Mouse (Mus musculus) fat pad, adult 2 months (tissue): ENCODE measurements around the gene Fgr.
"Not testable (repeated sequence)": the region's sequence is repeated elsewhere in the genome, so short reads cannot be mapped to it uniquely, and the experiment has no call there.

Experiments
- DNase-seq: peaks from one replicate; pipeline ENCODE4 v3.0.0-alpha.2; 2011; ENCODE audit warnings: low read depth, low spot score; ENCODE audit errors: extremely low read depth

Gene Fgr

DNA sequence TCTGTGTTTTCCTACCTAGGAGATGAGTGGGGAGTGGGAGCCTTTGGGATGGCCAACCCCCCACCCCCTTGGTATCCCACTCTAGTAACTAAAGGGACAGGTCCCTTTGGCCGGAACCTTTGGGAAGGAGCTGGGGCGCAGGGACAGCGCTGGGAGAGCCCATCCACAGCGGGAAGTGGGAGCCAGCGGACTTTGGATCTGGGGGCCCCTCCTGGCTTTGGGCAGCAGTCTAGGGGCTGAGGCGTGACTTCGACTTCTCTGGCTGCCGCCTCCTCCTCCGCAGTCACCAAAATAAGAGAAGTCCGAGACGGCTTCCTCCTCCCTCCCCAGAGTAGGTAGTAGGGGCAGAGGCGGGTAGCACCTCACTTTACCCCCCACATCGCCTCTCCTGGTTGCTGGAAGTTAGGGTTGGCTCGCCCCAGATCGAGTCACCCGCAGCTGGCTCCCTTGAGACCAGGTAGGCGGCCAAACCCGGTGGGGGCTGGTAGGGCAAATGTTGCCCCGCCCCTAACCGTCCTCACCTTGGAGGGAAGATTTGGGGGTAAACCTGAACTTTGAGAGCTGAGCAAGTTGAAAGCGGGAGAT, at the start of gene Fgr:
Gene Fgr, plus strand, starts transcription at position 282 of the 585 bp plus-strand sequence.
- DNase-seq: no peak

DNA sequence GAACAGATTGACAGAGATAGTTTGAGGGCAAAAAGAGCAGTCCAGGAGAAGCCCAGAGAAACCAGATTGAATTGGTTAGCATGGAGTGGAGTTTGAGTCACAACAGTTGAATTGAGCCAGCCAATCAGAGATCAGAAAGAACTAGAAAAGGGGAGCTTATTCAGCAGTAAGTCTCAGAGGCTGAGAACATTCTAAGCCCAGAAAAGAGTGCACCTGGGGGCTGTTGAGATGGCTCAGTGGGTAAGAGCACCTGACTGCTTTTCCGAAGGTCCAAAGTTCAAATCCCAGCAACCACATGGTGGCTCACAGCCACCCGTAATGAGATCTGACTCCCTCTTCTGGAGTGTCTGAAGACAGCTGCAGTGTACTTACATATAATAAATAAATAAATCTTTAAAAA, 47.4 kb upstream of the Fgr start:
- DNase-seq: not testable (repeated sequence)

DNA sequence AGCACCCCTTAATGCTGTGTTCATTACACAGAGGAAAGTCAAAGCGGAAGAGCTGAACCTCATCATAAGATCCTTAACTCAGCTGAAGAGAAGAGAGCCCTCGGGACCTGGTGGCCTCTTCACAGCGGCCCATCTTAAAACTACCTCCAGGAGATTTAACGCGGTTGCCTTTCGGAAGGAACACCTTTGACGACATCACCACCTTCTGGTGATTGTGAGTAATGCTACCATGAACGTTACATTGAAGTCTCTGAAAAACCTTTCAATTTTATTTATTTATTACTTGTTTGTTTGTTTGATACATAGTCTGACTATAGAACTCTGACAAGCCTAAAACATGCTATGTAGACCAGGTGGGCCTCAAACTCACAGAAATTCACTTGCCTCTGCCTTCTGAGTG, 43.1 kb upstream of the Fgr start:
- DNase-seq: no peak

DNA sequence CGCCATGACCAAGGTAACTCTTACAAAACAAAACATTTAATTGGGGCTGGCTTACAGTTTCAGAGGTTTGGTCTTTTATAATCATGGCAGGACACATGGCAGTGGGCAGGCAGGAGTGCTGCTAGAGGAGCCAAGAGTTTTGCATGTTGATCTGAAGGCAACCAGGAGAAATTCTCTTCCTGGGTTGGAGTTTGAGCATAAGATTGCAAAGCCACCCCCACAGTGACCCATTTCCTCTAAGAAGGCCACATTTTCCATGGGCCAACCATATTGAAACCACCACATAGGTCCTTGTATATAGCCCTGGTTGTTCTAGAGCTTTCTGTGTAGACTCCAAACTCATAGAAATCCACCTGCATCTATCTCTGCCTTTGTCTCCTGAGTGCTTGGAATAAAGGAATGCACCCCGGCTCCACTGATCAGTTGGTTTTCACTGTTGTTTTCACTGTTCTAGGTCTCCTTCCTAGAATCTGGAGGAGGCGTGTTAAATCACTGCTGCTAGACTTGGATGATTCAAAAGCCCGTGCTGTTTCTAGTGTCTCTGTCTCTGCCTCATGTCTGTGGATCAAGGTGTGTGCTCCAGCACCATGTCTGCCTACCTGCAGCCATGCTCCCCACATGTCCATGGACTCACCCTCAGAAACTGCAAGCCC, 41.0 kb upstream of the Fgr start:
- DNase-seq: no peak

- DNase-seq: no peak
Measured at GRCm38 (mm10) chr4:132934639-132935038, 39.3 kb upstream of the Fgr start.

GRCm38 (mm10) chr4:132938181-132938941, 35.5 kb upstream of the Fgr start:
- peak; percentile 62 for DNase-seq

DNA sequence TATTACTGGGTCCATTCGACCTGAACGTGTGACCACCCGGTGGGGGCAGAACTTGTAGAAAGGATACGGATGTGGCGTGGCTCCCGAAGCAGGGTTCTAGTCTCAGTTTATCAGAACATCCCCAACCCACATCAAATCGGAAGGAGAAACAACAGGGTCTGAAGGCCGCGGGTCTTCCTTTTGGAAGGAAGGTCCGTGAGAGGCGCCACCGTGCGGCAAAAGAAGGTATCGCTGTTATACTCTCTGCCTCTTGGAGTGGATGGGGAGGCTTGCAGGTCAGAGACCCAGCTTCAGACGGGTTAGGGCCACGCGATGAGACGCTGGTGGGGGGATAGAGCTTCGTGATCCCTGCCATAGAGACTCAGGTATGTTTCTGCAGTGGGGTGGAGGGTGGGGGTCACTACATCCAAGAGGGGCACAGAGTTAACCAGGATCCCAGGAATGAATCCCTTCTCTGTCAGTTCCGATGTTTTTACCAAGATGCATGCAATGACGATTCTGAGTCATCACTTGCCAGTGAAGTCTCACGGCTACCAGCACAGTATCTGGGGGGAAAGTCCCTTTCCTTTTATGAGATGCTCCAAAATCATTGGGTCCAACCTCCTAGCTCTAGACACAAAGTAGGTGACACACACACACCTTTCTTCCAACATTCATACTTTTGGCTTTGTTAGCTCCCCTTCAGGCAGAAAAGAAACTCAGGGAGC, 34.3 kb upstream of the Fgr start:
- DNase-seq: no peak

DNA sequence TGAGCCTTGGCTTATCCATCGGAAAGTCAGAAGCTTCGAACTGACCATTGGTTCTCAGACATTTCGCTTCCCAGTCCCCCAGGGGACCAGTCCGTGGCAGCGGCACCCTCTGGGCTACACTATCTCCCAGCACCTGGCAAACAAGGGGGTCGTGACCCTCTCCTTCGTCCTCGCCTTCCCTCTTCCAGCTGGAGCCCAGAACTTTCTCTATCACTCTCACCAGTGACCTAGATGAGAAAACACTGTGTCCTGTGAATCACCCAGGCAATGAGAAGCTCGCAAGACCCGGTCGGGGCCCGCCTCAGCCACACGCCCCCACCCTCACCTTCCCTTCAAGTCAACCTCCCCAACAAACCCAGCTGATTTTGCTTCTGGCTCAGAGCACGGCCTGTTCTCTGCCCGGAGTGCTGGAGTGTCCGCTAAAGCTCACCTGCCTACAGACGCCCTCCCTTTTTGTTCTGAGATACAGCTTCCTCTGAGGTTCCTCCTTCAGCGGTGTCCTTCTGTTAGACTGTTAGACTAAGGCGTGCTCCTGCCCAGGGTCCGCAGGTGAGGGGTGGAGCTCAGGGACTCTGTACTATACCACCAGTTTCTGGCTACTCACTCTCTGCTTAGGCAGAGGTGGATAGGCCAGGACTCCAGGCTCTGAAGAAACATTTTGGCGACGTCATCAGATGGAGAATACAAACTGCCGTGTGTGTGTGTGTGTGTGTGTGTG, 32.7 kb upstream of the Fgr start:
- no peak for DNase-seq

DNA sequence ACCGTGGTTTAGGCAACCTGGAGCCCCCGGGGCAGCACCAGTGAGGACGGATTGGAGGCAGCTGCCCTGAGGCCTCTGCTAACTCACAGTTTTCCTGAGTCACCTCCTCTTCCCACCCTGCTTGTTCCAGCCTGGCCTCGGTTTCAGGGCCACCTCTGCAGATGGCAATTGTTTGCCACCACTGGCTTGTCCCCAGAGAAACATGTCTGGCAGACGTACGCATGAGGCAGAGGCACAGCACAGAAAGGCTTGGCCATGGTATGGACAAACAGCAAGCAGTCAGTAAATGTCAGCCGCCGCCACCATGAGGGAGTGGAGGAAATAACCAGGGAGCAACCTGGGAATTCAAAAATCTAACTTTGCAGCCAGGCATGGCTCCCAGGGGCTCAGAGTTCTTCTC, 30.8 kb upstream of the Fgr start:
- no peak for DNase-seq

DNA sequence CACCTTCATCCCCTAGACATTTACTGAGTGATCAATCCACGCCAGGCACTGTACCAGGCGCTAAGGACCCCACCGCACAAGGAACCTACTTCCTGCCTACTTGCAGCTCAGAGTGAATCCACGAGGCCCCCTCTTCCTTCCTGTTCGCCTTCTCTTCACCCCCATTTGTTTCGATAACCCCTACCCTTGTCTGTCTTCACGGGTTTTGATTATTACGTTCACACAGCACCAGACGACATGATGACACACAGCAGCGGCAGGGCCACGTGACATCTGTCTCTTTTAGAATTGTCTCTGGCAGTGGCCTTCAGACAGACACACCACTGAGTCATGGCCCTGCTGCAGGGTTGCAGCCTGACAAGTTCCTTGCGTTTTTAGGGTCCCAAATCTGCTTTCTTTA, 29.8 kb upstream of the Fgr start:
- no peak for DNase-seq

- DNase-seq: peak; percentile 62
Measured at GRCm38 (mm10) chr4:132944776-132945175, 29.1 kb upstream of the Fgr start.

DNA sequence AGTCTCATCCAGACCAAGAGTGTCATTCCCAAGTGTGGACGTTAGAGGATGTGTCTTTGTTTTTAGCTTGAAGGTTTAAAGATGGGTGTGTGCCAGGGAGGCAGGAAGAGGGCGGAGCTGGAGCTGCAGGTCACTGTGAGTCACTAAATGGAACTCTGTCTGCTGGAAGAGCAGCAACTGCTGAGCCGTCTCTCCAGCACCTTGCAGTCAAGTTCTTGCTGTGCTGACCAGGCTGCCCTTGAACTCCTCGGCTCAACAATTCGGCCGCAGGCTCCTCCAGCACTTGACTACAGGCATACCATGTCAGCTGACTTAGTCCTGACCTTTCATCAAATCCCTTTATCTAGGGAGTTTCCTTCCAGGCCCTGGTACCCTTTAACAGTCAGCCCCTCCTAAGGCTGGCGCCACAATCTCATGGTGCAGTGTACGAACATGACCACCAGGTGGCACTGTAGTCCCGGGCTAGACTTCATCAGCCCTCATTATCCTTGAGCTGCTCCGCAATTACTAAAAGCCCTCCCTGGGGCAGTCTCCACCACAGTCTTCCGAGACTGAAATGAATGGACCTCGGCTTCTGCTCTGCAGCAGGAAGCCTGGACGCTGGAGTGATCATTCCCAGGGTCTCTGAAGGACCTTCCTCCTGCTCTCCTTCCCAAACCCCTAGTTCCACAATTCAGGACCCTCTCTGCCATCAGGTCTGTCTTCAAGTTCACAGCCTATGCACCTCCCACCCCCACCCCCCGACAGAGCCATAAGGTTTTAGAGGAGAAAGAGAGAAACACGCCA, 28.4 kb upstream of the Fgr start:
- DNase-seq: no peak

- no peak for DNase-seq
Measured at GRCm38 (mm10) chr4:132946047-132947001, 27.6 kb upstream of the Fgr start.

DNA sequence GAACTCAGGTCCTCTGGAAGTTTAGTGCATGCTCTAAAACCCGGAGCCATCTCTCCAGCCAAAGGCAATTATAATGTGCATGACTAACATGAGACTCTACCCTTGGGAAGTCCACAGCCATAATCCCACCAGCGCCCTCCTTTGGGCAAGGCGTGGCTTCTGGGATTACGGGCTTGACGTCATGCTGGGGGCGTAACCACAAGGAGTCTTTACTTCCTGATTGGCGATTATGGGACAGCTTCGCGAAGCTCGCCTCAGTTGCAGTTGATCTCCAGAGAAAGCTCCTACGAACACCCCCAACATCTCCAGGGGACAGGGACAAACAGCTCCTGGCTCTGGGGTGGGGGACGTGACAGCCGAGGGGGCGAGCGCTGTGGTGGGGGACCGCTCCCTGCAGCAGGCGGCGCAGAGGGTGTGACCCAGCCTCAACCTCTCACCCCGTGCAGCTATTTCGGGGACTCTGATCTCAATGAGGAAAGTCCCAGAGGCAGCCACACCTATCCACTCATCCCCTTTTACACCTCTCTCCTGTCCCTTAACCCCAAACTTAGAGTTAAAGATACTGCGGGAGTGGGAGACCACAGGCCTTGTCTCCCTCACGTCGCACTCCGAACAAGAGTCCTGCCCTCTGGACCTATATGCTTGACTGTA, 23.9 kb upstream of the Fgr start:
- no peak for DNase-seq

GRCm38 (mm10) chr4:132950999-132951398, 22.9 kb upstream of the Fgr start:
- no peak for DNase-seq

- DNase-seq: no peak
Measured at GRCm38 (mm10) chr4:132954530-132955394, 19.1 kb upstream of the Fgr start.

DNA sequence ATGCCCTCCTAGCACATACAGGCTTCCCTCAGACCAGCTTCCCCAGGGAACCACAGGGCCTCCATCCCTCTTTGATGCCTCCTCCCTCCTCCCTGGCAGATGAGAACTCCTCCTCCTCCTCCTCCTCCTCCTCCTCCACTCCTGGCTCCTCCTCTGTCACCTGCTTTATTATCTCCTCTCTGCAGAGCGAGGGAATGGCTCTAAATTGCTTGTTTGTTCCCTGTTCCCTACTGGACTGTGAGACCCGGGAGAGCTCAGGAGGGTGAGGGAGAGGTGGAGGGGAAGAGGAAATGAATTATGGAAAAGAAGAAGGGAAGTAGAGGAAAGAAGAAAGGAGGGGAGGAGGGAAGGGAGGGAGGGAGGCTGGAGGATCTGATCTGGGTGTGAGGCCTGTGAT, 18.5 kb upstream of the Fgr start:
- no peak for DNase-seq
